Mouse (Mus musculus): ENCODE data around the gene Tbl3. TPM values are rescaled to one million over a fixed set of nuclear protein-coding genes. Genes with fewer than 3 reads are reported as not detected.
A peak's percentile ranks its signal among the peaks of the same experiment; 100 is the strongest.
"Not testable (repeated sequence)": the region's sequence is repeated elsewhere in the genome, so short reads cannot be mapped to it uniquely, and the experiment has no call there.

Gene Tbl3
- total RNA-seq, 2 experiments from 2014 or later: 27.7 to 29.8 TPM

DNA sequence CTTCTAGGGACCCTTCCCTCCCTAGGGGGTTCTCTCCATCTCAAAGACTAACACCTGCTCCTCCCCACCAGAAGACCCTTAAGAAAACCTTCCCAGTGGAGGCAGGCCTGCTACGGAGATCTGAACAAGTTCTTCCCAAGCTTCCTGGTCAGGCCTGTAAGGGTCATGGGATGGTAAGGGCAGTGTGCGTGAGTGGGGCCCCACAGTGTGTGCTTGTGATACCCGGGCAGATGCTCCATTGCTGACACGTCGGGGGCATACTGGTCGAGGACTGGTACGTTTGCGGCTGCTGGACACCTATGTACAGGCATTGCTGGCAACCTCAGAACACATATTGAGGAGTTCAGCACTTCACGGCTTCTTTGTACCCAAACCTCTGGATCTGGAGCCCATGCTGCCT lies 8.7 kb downstream of the Tbl3 start:
- no peak for DNase-seq (ENCODE audit: extremely low spot score in 1 of 2, low spot score in 1 of 2)

GRCm38 (mm10) chr17:24697985-24698384 lies 9.5 kb downstream of the Tbl3 start:
- DNase-seq (ENCODE audit: extremely low spot score in 1 of 2, low spot score in 1 of 2): no peak

- DNase-seq (ENCODE audit: extremely low spot score in 1 of 2, low spot score in 1 of 2): peak; percentile 66 to 72
Observed at GRCm38 (mm10) chr17:24696011-24696697, 11.3 kb downstream of the Tbl3 start, which contains the start of the genes Gfer and Noxo1. Gene Gfer (minus strand): TSS chr17:24696156. Gene Noxo1 (plus strand): TSS chr17:24696234.

GRCm38 (mm10) chr17:24695326-24696010 lies 12.0 kb downstream of the Tbl3 start:
- DNase-seq (ENCODE audit: extremely low spot score in 1 of 2, low spot score in 1 of 2): no peak

DNA sequence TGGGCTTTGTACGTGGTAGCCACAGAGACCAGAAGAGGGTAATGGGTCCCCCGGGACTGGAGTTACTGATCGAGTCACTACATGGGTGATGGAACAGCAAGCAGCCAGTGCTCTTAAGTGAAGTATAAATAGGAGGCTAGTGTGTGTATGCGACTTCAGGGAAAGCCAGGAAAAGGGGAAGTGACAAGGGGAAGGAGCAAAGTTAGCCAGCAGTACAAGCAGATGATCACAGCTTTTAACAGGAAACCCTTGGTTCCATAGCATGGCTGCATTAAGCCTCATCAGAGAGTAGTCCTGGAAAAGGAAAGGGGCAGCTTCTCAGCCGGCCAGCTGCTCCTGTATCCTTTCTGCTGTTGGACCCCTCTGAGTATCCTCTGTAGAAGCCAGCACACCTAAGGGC lies 15.1 kb downstream of the Tbl3 start:
- no peak for DNase-seq (ENCODE audit: extremely low spot score in 1 of 2, low spot score in 1 of 2)

GRCm38 (mm10) chr17:24689251-24690081 lies 18.0 kb downstream of the Tbl3 start, which contains the start of gene Syngr3:
Gene Syngr3 (minus strand): TSS chr17:24689955.
- DNase-seq (ENCODE audit: extremely low spot score in 1 of 2, low spot score in 1 of 2): peak; percentile 49 to 50

DNA sequence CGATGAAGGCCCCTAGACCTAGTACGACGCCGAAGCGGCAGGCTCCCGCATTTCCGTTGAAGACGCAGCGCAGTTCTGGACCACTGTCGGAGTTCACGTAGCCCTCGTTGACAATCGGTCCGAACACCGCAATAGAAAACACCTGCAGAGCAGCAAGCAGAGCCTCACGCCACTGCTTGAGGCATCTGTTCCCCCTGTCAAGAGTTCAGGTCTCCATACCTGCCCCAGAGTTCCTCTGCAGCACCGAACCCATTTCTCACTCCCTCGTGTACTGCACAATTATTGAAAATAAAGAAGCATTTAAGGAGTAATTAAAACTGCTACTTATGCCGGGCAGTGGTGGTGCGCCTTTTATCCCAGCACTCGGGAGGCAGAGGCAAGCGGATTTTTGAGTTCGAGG lies 19.9 kb downstream of the Tbl3 start:
- no peak for DNase-seq (ENCODE audit: extremely low spot score in 1 of 2, low spot score in 1 of 2)

GRCm38 (mm10) chr17:24687146-24687595 lies 20.3 kb downstream of the Tbl3 start:
- DNase-seq (ENCODE audit: extremely low spot score in 1 of 2, low spot score in 1 of 2): no peak

DNA sequence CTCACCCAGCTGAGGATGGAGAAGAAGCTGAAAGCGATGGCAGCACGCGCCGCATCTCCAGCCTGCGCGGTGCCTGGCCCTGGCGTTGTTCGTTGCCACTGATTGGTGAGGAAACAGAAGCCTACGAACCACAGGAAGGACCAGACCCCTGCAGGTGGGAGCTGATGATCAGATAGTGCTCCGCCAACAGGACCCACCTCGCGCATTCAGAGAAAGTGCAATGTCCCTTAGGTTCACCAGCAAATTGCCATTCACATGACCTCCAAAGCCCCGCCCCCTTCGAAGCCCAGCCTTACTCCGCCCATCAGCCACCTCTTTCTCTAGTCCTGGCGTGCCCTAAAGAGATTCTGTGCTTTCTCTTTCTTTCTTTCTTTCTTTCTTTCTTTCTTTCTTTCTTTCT lies 20.9 kb downstream of the Tbl3 start:
- no peak for DNase-seq (ENCODE audit: extremely low spot score in 1 of 2, low spot score in 1 of 2)

GRCm38 (mm10) chr17:24677500-24678080 lies 29.9 kb downstream of the Tbl3 start:
- no peak for DNase-seq (ENCODE audit: extremely low spot score in 1 of 2, low spot score in 1 of 2)

- DNase-seq (ENCODE audit: extremely low spot score in 1 of 2, low spot score in 1 of 2): no peak
Observed at GRCm38 (mm10) chr17:24676877-24677276, 30.6 kb downstream of the Tbl3 start.

DNA sequence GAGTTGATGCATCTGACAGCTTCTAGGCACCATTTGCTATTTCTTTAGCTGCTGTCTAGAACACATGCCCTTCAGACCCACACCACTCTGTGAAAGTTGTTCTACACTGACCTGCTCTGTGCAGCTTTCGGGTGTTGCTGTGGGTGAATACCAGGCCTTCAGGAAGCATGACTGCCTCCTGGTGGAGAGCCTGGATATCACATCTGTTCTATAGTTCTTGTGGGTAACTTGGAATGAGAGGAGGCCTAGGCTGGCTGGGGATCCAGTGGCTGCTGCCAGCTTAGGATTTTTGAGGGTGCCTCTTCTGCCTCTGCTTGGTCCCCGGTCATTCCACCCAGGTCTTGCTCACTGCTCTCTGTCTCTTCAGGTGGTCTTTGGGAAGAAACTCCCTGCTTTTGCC lies 31.3 kb downstream of the Tbl3 start:
- peak in 1 of 2 experiments; percentile 66 for DNase-seq (ENCODE audit: extremely low spot score in 1 of 2, low spot score in 1 of 2)

GRCm38 (mm10) chr17:24674277-24674676 lies 33.2 kb downstream of the Tbl3 start:
- DNase-seq (ENCODE audit: extremely low spot score in 1 of 2, low spot score in 1 of 2): no peak

- no peak for DNase-seq (ENCODE audit: extremely low spot score in 1 of 2, low spot score in 1 of 2)
Observed at GRCm38 (mm10) chr17:24672141-24672540, 35.3 kb downstream of the Tbl3 start.

DNA sequence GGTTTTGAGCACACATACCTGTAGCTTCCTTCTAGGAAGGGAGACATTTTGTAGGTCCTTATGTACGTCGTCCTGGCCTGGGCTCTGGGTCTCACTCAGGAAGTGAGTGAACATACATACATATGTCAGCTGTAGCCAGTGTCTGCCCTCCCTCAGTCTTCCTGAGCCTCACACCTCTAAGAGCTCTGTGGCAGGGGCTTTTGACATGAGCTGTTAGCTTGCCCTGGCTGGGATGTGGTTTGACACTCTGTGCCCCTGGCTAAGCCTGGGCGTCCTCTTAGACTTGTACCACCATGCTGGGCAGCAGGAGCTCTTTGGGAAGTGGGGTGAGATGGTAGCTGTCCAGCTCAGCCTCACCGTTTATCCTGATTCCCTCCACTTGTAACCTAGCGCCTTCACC lies 36.1 kb downstream of the Tbl3 start:
- DNase-seq (ENCODE audit: extremely low spot score in 1 of 2, low spot score in 1 of 2): no peak

DNA sequence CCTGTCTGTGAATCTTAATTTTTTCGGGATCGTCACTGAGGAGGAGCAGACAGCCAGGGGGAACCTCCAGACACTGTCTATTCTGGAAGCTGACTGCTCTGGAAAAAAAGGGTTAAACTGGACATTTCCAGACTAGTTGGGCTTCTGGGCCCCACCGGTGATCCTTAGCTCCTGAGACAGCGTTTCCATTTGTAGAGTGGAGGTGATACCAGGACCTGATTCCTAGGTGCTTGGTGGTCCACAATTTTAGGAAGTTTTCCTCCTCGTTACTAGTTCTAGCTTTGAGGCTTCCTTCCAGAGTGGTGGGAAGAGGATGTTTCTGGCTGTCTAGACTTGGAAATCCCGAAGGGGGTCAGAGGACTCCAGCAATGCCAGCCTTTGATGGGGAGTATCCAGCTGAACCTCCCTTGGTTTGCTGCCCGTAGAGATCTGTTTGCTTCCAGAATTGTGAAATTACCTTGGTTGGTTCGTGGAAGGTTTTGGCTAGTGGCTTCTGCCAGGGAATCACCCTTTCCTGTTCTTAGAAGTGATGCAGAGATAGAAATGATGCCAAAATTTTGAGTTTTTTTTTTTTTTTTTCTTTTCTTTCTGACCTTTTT lies 37.1 kb downstream of the Tbl3 start:
- DNase-seq (ENCODE audit: extremely low spot score in 1 of 2, low spot score in 1 of 2): no peak

- DNase-seq (ENCODE audit: extremely low spot score in 1 of 2, low spot score in 1 of 2): peak; percentile 87 to 88
Observed at GRCm38 (mm10) chr17:24669545-24670245, 37.8 kb downstream of the Tbl3 start, which contains the start of gene Zfp598. Gene Zfp598 (plus strand): TSS chr17:24669687.

GRCm38 (mm10) chr17:24669214-24669544 lies 38.3 kb downstream of the Tbl3 start:
- DNase-seq (ENCODE audit: extremely low spot score in 1 of 2, low spot score in 1 of 2): not testable (repeated sequence)

DNA sequence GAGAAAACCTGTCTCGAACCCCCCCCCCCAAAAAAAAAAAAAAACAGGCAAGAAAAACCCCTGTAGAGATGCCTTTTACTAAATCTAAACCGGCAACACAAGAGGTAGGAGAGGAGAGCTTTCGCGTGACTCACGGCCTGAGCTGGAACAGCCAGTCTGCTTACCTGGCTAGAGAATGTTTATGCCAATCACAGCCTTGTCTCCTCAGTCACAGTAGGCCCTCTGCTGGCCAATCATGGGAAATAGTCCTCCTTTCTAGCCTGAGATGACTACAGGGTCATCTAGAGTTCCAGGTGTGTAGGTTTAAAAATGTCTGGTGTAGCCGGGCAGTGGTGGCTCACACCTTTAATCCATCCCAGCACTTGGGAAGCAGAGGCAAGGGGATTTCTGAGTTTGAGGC lies 40.0 kb downstream of the Tbl3 start:
- DNase-seq (ENCODE audit: extremely low spot score in 1 of 2, low spot score in 1 of 2): peak in 1 of 2 experiments; percentile 51

DNA sequence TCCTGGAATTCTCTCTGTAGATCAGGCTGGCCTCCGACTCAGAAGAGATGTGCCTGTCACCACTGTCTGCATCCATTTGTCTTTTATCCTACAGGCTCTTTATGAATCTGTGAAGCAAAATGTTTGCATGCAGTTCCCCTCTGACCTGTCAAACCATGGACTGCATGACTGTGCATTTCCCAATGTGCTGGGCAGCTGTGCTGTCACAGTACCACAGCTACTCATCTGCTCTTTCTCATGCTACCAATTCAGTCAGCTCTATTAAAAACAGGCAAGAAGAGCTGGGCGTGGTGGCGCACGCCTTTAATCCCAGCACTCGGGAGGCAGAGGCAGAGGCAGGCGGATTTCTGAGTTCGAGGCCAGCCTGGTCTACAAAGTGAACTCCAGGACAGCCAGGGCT lies 40.4 kb downstream of the Tbl3 start:
- DNase-seq (ENCODE audit: extremely low spot score in 1 of 2, low spot score in 1 of 2): not testable (repeated sequence)

Data from layer of hippocampus, postnatal 25 days (tissue).